Mouse (Mus musculus) intestine, embryonic 16.5 days (tissue): Measurements from ENCODE around the gene Gm20843. TPM values are rescaled to one million over a fixed set of nuclear protein-coding genes. Genes with fewer than 3 reads are reported as not detected.
"Not testable (repeated sequence)": the region's sequence is repeated elsewhere in the genome, so short reads cannot be mapped to it uniquely, and the experiment has no call there.

ENCODE experiments used
- ATAC-seq: fragments of 200-750 bp; cut with Nextera tagmentation; 2 replicates; pipeline ENCODE4 v1.8.0; 2017; ENCODE audit warnings: moderate TSS enrichment, moderate library complexity
- H3K27ac ChIP-seq: fragments of 300-500 bp; sonication (generic); 2 replicates; pipeline ENCODE4 v1.5.1; 2014; ENCODE audit warnings: mild to moderate bottlenecking, low read length
- H3K27me3 ChIP-seq: fragments of 300-500 bp; sonication (generic); replicated peaks from 2 replicates; pipeline ENCODE4 v1.6.1; 2014; ENCODE audit warnings: low read length, control low read depth, mixed read lengths; ENCODE audit not compliant: control insufficient read depth, insufficient read depth
- H3K36me3 ChIP-seq: fragments of 300-500 bp; sonication (generic); 2 replicates; pipeline ENCODE4 v1.6.1; 2014; ENCODE audit warnings: low read length, control low read depth; ENCODE audit not compliant: control insufficient read depth, insufficient read depth
- H3K4me1 ChIP-seq: fragments of 300-500 bp; sonication (generic); 2 replicates; pipeline ENCODE4 v1.6.1; 2014; ENCODE audit warnings: low read length, control low read depth, mixed read lengths; ENCODE audit not compliant: control insufficient read depth, insufficient read depth
- H3K4me2 ChIP-seq: fragments of 300-500 bp; sonication (generic); 2 replicates; pipeline ENCODE4 v1.6.1; 2014; ENCODE audit warnings: low read depth, low read length, control low read depth
- H3K4me3 ChIP-seq: fragments of 300-500 bp; sonication (generic); 2 replicates; pipeline ENCODE4 v1.5.1; 2014; ENCODE audit warnings: mild to moderate bottlenecking, low read length
- H3K9ac ChIP-seq: fragments of 300-500 bp; sonication (generic); 2 replicates; pipeline ENCODE4 v1.6.1; 2014; ENCODE audit warnings: low read depth, low read length
- H3K9me3 ChIP-seq: fragments of 300-500 bp; sonication (generic); 2 replicates; pipeline ENCODE4 v1.6.1; 2016; ENCODE audit warnings: low read length, control low read depth; ENCODE audit not compliant: control insufficient read depth
- WGBS: fragments of 180-500 bp; shearing (Covaris S2); extraction: QIAGEN DNeasy Blood & Tissue Kit; methylation state at CpG from one replicate; pipeline ENCODE4 v1.1.7; 2014; 5-methylcytosine and 5-hydroxymethylcytosine counted together
- polyA plus RNA-seq: library from polyadenylated mRNA; unstranded; fragments of >200 nt; fragmentation: Nextera tagmentation; extraction: Ambion mirVana; gene quantifications from 2 replicates; pipeline ENCODE4 v1.2.1, GENCODE M21; 2015

The Gm20843 gene
- not detected in 2 replicates for polyA plus RNA-seq

DNA sequence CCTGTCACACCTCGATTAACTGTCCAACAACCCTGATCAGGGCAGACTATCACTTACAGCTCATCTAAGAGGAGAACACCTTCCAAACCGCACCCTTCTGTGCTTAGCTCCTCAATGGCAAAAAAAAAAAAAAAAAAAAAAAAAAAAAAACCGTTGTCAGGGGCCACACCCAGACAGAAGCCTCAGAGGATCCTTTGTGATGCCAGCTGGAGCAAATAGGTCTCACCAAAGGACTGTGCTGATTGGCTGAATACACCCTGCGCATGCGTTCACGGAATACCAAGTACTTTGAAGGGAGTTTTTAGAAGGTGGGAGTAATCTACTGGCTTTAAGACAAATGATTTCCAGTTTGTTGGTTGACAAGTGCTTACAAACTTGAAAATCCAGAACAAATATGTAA, at the start of gene Gm20843:
Gene Gm20843, minus strand, starts transcription at position 101 of the 400 bp plus-strand sequence.
- not testable (repeated sequence) for H3K27ac ChIP-seq, H3K4me1 ChIP-seq
- no CpG with 5 or more reads among the region's 6 CpGs for WGBS

More for the DNA sequence above, at the start of gene Gm20843:
- not testable (repeated sequence) for H3K4me3 ChIP-seq, H3K9ac ChIP-seq, H3K9me3 ChIP-seq, ATAC-seq, H3K4me2 ChIP-seq, H3K36me3 ChIP-seq, H3K27me3 ChIP-seq
